Mouse (Mus musculus) heart, adult 2 months (tissue): ENCODE data around the gene Itpr2. TPM values are rescaled to one million over a fixed set of nuclear protein-coding genes. Genes with fewer than 3 reads are reported as not detected.

Experiments
- DNase-seq, 2 experiments: peaks; one replicate each; pipeline ENCODE4 v3.0.0; 2021
- H3K27ac ChIP-seq: fragments of 200-600 bp; 2 replicates; pipeline ENCODE4 v1.8.1; 2022
- H3K27me3 ChIP-seq: fragments of 200-500 bp; 2 replicates; pipeline ENCODE4 v1.6.1; 2012; ENCODE audit warnings: mild to moderate bottlenecking, low read length, inconsistent platforms, mixed read lengths; ENCODE audit not compliant: control insufficient read depth, insufficient read depth
- H3K36me3 ChIP-seq: fragments of 200-500 bp; 2 replicates; pipeline ENCODE4 v1.6.1; 2012; ENCODE audit warnings: low read length, inconsistent platforms; ENCODE audit not compliant: control insufficient read depth, insufficient read depth
- H3K4me1 ChIP-seq: fragments of 200-500 bp; 2 replicates; pipeline ENCODE4 v1.6.1; 2011; ENCODE audit warnings: low read length; ENCODE audit not compliant: control insufficient read depth, insufficient read depth
- H3K4me3 ChIP-seq: fragments of 200-600 bp; 2 replicates; pipeline ENCODE4 v1.8.1; 2022
- H3K79me2 ChIP-seq: fragments of 200-500 bp; replicated peaks from 2 replicates; pipeline ENCODE4 v1.6.1; 2012; ENCODE audit warnings: mild to moderate bottlenecking, inconsistent platforms, low read length, moderate library complexity, mixed read lengths; ENCODE audit not compliant: control insufficient read depth, insufficient read depth
- H3K9ac ChIP-seq: fragments of 200-500 bp; 2 replicates; pipeline ENCODE4 v1.6.1; 2012; ENCODE audit warnings: low read depth, mild to moderate bottlenecking, control low read depth, inconsistent platforms, low read length, mixed read lengths
- CTCF ChIP-seq: fragments of 200-600 bp; IDR thresholded peaks from 2 replicates; pipeline ENCODE4 v1.8.1; 2022; ENCODE audit warnings: antibody characterized with exemption, mild to moderate bottlenecking, moderate library complexity
- EP300 ChIP-seq: fragments of 200-500 bp; IDR thresholded peaks from 2 replicates; pipeline ENCODE4 v1.6.1; 2011; ENCODE audit warnings: low read depth, low read length, control low read depth; ENCODE audit not compliant: insufficient read depth
- POLR2A ChIP-seq: fragments of 200-500 bp; IDR thresholded peaks from 2 replicates; pipeline ENCODE4 v1.6.1; 2011; ENCODE audit warnings: mild to moderate bottlenecking, low read depth, low read length, control low read depth; ENCODE audit not compliant: insufficient read depth
- WGBS: fragments of 180-500 bp; shearing (Covaris S2); methylation state at CpG from one replicate; pipeline ENCODE4 v1.1.7; 2018; 5-methylcytosine and 5-hydroxymethylcytosine counted together
- intact Hi-C: fragments of 180-260 bp; cut with DNase I; formaldehyde crosslinking; loops from one replicate; pipeline ENCODE4 v1.15.1; 2025
- polyA plus RNA-seq: library from polyadenylated mRNA; depleted of rRNA; stranded (reverse); fragments of >200 nt; gene quantifications from 2 replicates; pipeline ENCODE4 v1.2.3, GENCODE M21; 2012
- total RNA-seq, 2 experiments: library from RNA; stranded (reverse); gene quantifications; 2 replicates each; pipeline ENCODE4 v1.2.3; 2021

The Itpr2 gene
- total and polyA plus RNA-seq, 3 experiments: 6.6 to 23.7 (median 20.1) TPM

DNA sequence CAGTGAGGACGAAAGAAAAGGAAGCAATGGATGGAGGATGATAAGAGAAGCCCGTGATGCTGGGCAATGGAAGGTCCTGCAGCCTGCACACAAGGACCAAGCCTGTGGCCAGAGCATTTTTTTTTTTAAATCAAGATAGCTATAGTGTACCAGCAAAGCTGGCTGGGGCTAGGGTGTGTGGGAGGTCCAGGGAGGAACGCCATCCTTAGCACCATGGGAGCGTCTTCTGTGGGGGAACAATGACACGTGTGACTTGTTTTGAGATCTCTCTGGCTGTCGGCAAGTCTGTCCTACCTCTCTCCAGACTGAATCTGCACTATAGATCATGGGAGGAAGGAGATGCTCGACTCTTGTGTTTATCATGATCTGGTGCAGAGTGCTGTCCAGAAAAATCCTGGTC is 365.8 kb downstream of the Itpr2 start:
- intact Hi-C loops: no loop called here
- Histone ChIP-seq H3K9ac (no peak overlapping the region), H3K36me3 (no peaks in the 10 kb centered on the region), H3K4me1 (no peaks in the 10 kb centered on the region), H3K4me3 (no peak overlapping the region), H3K27me3 (no peaks in the 10 kb centered on the region), H3K79me2 (no peaks in the 10 kb centered on the region), H3K27ac (no peak overlapping the region)
- WGBS: 40% methylated on average over 7 of the region's 7 CpGs
- TF ChIP-seq EP300 (no peak), CTCF (no peak), POLR2A (no peak)
- no peak for DNase-seq

DNA sequence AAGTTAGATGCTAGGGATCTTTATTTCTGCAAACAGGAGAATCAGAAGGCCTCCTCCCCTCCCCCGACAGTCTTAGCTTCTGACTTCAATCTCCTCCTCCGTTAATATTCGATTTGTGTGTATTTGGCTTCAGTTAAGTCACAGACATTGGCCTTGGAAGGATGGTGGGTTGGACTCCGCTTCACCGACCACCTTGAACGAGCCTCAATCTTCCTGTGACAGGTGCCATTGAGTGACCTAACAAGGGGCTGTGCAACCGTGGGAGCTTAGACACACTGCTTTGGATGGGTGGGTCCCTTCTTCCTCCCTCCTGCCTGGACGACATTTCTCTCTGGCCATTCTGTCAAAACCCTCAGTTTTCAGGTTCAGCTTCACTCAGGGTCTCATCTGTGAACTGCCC is 366.7 kb downstream of the Itpr2 start:
- intact Hi-C loops: no loop called here
- H3K36me3 ChIP-seq: no peaks in the 10 kb centered on the region
- no peak overlapping the region for H3K27ac ChIP-seq
- no peaks in the 10 kb centered on the region for H3K4me1 ChIP-seq
- H3K27me3 ChIP-seq: no peaks in the 10 kb centered on the region
- TF ChIP-seq POLR2A: no peak
- no peak for TF ChIP-seq EP300
- TF ChIP-seq CTCF: no peak
- H3K79me2 ChIP-seq: no peaks in the 10 kb centered on the region
- no peak overlapping the region for H3K9ac ChIP-seq
- DNase-seq: no peak
- 88% methylated on average over 8 of the region's 8 CpGs for WGBS
- H3K4me3 ChIP-seq: no peak overlapping the region

DNA sequence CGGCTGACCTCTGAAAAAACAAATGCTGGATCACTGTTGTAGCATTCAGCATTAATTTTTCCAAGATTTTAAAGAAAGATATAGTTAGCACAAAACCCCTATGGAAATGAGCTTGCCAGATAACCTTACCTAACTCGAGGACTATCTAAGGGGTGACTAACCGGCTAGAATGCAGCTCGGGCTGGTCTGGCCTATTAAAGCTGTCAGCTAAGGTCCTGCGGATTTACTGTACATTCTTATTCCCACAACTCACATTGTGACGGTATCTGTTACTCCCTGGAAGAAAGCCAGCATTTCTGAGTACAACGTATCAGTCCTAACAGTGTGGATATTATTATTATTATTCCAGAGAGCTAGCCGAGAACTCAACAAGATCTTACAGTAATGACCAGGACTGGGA is 368.1 kb downstream of the Itpr2 start:
- TF ChIP-seq POLR2A: no peak
- no peak for TF ChIP-seq CTCF
- no peak for TF ChIP-seq EP300
- WGBS: 49% methylated on average over 8 of the region's 8 CpGs
- Histone ChIP-seq H3K4me1 (no peaks in the 10 kb centered on the region), H3K4me3 (no peak overlapping the region), H3K27me3 (no peaks in the 10 kb centered on the region), H3K79me2 (no peaks in the 10 kb centered on the region), H3K9ac (no peak overlapping the region), H3K27ac (no peak overlapping the region), H3K36me3 (no peaks in the 10 kb centered on the region)
- intact Hi-C loops: no loop called here
- DNase-seq: no peak

DNA sequence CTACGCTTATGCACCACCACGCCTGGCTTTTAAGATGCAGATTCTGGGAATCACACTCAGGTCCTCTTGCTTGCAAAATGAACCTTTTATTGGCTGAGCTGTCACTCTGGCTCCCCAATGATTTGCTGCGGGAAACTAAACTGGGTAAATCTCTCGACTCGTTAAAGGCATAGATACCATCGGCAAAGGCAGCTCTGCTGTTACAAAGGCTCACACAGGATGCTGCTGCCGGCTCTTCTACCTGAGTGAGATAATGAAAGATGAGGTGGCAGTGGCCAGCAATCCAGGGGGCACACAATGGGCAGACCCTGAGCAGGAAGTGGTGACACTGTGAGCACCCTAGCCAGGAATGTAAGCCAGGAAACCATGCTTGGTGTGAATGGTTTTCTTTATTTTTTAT is 373.0 kb downstream of the Itpr2 start:
- WGBS: 75% methylated on average over 7 of the region's 7 CpGs
- Histone ChIP-seq H3K4me3 (no peak overlapping the region), H3K79me2 (no peaks in the 10 kb centered on the region), H3K27me3 (no peaks in the 10 kb centered on the region), H3K4me1 (no peaks in the 10 kb centered on the region; the same call in 1 of the 2 replicates), H3K9ac (no peak overlapping the region), H3K27ac (no peak overlapping the region), H3K36me3 (no peaks in the 10 kb centered on the region)
- no peak for DNase-seq
- TF ChIP-seq POLR2A: no peak
- no peak for TF ChIP-seq EP300
- TF ChIP-seq CTCF: no peak
- intact Hi-C loops: no loop called here

DNA sequence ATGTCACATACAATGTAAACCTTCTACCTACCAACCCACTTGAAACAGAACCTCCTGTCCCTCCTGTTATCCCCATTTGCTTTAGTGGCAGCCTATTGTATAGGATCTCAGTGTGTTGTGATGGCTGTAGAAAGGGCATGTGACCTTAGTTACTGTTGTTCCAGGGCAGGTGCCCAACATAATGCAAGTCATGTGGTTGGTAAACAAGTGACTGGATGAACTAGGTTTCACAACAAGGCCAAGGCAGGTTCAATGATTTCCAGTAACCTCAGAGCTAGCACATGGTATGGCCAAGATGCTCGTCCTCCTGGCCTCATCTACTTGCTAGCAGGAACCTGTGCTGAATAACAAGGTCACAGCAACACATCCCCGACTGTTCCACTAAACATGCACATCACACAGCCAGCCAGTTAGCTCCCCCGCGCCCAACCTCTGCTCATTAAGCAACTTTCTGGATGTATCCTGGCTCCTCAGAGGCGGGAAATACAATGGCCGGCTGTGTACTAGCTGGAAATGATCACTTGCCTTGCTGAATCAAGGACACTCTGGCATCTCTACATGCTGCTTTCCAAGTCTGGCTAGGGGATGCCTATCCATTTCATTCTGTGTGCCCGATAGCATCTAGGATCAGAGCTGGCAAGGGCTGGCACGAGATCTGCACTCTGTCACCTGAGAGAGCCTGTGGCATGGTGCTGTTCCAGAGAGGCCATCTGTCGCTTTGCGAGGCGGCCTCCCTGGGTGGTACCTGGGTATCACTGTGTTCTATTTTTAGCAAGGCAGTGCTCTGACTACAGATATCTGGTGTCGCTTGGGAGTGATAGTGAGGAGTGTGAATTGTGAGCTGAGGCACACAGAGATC is 375.0 kb downstream of the Itpr2 start:
- Histone ChIP-seq H3K36me3 (no peaks in the 10 kb centered on the region), H3K4me1 (no peaks in the 10 kb centered on the region; the same call in 1 of the 2 replicates), H3K9ac (no peak overlapping the region), H3K27ac (no peak overlapping the region), H3K27me3 (no peaks in the 10 kb centered on the region), H3K4me3 (no peak overlapping the region), H3K79me2 (no peaks in the 10 kb centered on the region)
- TF ChIP-seq CTCF (no peak), POLR2A (no peak), EP300 (0 out of 2 replicates have a peak, but pooled peaks have one; percentile 32)
- DNase-seq: peak in 1 of 2 experiments; percentile 49
- 69% methylated on average over 12 of the region's 12 CpGs for WGBS
- intact Hi-C loops: no loop called here

DNA sequence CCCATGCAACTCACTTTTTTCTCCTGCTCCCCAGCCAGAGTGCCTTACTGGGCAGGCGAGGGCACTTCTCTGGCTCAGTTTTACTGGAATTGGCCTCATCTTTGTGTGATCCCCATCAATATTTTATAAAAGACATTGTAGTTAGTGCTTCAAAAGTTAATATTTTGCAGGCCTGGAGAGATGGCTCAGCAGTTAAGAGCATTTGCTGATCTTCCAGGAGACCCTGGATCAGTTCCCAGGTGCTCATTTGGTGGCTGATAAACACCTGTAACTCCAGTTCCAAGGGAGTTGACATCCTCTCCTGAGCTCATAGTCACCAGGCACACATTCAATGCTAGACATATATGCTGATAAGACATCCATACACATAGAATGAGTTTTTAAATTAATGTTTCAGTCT is 376.4 kb downstream of the Itpr2 start:
- Histone ChIP-seq H3K27ac (no peak overlapping the region), H3K27me3 (no peaks in the 10 kb centered on the region), H3K9ac (no peak overlapping the region), H3K4me3 (no peak overlapping the region), H3K79me2 (no peaks in the 10 kb centered on the region), H3K36me3 (no peaks in the 10 kb centered on the region), H3K4me1 (no peaks in the 10 kb centered on the region; the same call in 1 of the 2 replicates)
- WGBS: 92% methylated on average over 1 of the region's 1 CpGs
- TF ChIP-seq CTCF (no peak), EP300 (no peak), POLR2A (no peak)
- DNase-seq: no peak
- intact Hi-C loops: no loop called here
